Mouse (Mus musculus) layer of hippocampus, postnatal 36 days (tissue): ENCODE results near the gene Itpk1. TPM values are rescaled to one million over a fixed set of nuclear protein-coding genes. Genes with fewer than 3 reads are reported as not detected.
A peak's percentile ranks its signal among the peaks of the same experiment; 100 is the strongest.

ENCODE experiments used
- DNase-seq, 2 experiments: peaks; one replicate each; pipeline ENCODE4 v3.0.0; 2022
- total RNA-seq, 2 experiments: library from RNA; stranded (reverse); gene quantifications; 2 replicates each; pipeline ENCODE4 v1.2.3; 2021

Gene Itpk1
- 10 to 100 TPM; 64.3 to 64.8 TPM for total RNA-seq

DNA sequence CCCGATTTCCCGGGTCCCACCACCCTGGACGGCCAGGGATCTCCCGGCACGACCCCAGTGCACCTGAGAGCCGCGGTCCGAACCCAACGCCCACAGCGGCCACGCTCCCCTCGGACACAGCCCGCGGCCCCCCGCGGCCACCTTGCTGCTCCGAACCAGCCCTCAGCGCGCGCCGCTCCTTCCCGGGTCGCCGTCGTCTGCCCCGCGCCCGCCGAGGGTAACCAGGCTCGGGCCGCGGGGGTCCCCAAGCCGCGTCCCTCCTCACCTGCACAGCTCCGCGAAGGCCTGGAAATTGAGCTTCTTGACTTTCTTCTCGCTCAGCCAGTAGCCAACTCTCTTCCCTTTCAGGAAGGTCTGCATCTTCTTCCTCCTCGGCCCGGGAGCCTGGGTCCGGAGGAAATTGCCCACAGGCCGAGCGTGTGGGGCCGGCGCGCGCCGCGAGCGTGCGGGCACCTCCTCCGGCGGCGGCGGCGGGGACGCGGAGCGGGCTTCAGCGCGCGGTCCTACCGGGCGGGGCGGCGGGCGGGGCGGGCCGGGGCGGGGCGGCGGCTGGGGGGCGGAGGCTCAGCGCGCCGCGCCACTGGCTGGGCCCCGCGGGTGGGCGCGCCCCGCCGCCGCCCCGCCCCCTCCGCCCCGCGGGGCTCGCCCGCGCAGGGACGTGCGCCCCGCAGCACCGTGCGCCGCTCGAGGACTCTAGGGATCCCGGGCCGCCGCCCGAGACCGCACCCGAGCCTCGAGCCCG is at the start of gene Itpk1:
TSS of gene Itpk1 (minus strand) at position 474 of the 742 bp plus-strand sequence.
- DNase-seq: peak; percentile 53

DNA sequence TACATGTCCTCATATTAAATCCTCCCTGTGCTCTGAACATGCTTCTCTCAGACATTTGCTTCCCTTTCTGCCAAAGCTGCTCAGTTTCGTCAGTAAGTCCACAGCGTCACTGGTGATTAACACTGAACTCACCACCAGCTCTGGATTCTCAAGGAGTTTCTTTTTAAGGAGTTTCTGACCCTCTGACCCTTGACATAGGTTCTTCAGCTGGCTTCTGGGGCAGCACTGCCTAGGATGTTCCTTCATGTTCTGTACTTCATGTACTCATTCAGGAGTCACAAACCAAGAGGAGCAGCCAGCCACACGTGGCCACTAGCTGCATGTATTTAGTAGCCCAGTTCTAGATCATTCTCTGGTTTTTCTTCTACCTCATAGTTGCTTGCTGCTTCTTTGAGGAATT is 43.5 kb upstream of the Itpk1 start:
- DNase-seq: no peak

DNA sequence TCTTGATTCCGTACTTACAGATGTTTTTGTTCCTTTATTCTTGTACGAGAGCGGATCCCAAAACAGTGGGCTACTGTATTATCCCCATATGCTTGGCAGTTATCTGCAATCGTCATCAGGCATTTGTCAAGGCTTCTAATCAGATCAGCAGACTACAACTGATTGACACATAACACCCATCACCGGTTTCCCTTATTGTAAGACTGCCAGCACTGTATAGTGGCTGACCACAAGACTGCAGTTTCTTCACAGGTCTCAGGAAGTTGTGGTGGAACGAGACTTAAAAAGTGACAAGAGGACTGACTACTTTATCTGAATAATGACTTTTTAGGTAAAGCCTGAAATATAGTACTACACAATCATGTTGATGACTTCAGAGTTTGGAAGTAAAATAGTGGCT is 40.1 kb upstream of the Itpk1 start:
- no peak for DNase-seq

DNA sequence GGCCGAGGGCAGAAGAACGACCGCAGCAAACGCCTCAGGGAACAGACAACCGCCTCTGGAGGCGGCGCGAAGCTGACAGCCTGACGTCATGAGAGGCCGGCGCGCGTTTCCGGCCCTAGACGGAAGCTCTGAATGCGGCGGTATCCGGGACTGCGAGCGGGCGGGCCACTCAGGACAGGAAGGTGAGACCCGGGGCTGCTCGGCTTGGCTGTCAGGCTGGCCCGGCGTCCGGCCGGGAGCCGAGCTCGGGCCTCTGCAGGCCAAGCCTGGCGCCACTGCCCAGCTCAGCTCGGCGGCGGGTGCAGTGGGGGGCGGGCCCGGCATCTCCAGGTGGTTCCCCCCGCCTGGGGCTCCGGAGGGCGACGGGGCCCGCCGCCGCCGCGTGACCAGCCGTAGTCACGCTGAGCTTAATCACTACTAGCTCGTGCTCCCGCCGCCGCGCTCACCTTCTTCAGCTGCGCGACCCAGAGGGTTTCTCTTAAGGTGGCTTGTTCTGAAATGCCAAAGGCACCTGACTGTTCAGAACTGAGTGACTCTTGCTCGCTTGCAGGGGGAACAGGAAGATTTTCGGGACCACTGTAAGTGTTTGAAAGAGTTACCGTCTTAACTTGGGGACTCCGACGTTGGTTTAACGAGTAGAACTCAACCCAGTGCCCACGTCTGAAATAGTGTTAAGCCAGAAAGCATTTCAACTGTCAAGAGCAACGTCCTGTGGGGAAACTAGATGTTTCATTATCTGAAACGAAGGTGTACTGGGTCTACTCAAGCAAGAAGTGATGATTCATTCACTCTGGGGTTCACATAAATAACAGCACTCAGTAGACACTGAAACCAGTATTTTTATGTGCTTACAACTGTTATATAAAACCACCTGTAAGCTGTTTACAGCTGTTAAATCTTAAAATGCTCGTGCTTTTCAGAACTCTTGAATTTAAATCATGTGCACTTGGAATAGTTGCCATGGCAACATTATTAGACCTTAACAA is 39.2 kb upstream of the Itpk1 start, which contains the start of the genes Moap1 and Tmem251:
TSS of gene Moap1 (minus strand) at position 73 of the 986 bp plus-strand sequence.
TSS of gene Tmem251 (plus strand) at position 174 of the 986 bp plus-strand sequence.
- DNase-seq: peak; percentile 89

DNA sequence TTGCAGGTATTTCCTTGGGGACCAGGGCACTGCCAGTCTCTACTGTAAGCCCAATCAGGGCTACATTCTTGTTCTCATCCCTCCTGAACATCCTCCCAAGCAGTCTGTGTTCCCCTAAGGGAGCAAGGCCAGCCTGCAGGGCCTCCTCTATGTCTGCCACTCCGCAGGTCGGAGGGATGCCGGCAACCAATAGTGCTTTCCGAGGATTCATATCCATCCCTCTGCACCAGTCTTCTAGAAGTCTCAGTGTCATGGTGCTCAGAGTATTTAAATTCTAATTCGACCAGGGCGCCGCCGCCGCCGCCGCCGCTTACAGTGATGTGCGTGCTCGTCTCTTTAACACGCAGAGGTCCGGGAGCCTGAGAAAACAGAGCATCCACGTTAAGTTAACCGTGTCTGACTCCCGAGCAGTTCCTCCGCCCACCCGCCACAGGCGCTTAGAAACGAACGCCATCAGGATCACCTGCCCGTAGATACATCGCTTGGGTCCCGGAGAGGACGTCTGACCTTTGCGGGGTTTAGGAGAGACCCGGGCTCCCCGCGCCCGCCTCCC is 38.4 kb upstream of the Itpk1 start:
- peak in 1 of 2 experiments; percentile 27 for DNase-seq

DNA sequence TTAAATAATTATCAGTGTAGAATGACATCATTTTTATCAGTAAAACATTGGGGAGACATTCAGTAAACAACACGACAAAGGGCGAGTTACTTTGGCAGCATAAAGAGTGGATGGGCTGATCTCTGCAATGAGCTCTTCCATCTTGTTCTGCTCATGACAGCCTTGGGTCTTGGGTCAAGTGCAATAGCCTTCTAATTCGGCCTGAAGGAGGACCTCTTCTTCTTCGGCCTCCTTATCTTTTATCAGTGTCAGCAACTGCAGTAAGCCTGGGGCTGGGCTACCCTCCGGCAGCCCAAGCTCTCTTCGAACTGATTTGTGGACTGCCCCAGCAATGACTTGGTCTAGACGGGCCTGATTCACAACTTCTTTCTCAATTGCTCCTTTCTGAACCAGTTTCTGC is 37.3 kb upstream of the Itpk1 start:
- DNase-seq: no peak

DNA sequence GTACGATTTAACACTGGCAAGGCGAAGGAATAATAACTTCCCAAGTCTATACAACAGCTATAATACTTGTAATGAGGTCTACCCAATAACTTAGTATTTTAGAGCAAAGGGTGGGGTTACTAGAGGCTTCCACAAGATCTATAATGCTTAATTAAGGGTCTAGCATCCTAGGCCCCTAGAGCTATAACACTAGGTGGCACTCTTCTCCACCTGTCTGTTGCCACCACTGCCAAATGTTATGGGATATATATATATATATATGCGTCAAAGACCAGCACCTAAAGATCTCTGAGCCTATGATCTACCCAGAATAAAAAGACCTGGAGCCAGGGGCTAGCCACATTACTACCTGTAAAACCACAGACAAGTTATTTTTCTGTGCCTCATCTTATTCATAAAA is 35.6 kb upstream of the Itpk1 start:
- DNase-seq: no peak

DNA sequence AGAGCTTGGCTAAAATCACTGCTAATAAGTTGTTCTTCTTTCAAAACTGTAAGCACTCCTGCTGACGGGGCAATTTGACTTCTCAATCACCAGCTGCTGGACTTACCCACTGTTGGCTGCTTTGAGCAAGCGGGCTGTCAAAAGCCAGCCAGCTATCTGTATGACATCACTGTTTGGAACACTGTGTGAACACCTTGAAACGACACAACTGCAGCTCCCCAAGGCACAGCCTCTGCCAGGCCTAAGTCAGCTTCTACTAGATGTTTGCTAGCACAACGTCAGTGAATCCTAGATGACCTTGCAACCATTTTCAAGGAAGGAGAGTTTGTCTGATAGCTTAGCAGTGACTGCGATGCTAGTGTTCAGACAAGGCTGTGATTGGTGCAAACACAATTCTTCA is 34.4 kb upstream of the Itpk1 start:
- DNase-seq: no peak

DNA sequence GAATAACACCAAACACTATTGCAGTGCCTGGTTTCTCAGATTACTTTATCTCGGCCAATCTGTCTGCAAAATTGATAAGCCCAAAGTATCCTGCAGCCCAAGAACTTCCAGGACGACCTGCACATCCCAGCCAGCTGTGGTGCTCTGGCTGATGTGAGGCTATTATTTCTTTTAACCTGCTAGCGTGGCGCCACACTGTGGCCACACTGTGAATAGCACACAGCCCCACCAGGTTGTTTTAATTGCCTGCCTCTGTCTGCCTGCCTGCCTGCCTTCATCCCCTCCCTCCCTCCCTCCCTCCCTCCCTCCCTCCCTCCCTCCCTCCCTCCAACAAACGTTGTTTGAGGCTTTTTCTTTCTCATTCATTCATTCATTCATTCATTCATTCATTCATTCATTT is 28.7 kb upstream of the Itpk1 start:
- DNase-seq: no peak

DNA sequence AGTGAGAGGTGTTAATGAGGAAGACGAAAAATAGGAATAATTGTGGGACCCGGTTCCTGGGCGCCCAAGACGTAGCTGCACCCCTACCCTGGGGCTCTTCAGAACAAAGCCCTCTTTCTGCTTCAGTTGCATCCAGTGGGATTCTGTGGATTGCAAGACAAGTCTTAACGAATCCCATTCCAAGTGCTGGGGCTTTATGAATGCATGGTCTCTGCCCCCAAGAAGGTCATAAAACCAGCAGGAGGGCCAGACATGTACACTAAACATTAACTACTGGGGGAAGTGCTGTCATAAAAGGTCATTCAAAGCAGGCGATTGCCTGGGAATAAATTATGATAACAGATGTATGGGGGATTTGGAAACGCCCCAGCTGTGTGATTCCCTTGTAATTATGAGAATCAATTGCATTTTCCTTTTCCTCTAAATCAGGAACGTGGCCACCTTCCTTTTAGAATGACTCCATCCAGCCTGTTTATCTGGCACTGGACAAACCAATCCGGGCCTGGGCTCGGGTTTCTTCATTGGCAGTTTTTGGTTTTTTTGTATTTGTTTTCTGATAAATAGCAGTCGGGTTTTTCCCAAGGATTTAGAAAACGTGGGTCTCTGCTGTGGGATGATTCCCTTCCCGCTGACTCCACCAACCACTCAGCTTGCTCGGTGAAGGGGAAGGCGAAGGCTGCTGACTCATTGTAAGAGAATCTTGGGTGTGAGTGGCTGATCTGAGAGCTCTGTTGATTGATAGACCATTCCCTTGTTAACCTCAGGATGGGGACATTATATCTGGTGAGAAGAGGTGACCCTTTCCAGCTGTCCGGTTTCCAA is 26.3 kb upstream of the Itpk1 start:
- DNase-seq: no peak

DNA sequence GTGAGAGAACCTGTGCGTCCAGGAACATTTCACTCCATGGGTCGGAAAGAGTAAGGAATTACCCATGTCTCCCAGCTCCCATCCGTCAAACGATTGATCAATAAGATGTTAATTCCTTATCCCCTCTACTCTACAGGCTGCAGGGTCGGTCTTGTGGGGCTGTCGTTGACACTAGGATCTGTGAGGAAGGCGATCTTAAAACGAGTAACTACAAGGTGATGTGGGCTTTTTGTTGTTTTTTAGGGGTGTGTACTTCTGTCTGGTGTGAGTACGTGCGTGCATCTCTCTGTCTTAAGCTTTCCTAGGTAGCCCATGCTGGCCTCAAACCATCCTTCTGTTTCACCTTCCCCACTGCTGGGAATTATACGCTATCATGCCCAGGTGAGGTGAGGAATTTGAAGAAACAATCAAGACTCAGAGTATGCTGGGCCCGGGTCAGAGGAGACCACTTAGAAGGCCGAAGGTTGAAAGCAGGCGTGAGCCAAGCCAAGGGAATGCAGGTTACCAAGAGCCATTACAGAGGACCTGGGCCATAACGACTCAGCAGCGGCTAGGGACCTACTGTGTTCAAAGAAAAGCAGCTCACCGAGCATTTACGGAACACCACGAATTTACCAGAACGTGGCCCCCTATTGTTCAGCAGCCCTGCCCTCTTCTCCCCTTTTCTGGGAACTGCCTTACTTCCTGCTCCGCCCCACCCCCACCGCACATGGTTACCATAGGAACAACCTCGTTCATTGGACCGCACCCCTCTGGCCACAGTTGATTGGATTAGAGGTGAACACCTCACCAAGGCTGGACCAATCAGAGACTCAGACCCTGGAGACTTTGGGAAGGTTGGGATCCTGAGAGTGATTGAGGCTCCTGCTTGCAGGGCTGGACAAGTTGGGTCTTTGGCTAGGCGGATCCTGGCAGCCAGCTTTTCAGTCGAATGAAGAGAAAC is 25.4 kb upstream of the Itpk1 start:
- peak; percentile 54 to 64 for DNase-seq

DNA sequence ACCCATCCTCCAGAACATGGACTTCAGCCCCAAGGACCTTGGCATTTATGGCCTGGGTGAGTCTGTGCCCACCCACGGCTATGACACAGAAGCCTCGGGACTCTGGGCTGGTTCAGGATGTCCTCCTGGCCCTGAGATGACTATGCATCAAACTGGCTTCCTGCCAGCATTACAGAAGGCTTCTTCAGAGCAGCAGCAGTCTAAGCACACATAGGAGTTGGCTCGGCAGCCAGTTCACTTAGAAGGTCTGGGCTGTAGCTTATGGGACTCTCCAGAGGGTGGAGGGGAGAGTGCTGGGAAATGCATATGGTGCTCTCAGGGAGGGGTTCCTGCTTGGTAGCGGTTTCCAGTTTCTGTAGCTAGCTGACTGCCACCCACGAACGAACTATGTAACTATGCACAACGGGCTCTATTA is 21.0 kb upstream of the Itpk1 start:
- no peak for DNase-seq

DNA sequence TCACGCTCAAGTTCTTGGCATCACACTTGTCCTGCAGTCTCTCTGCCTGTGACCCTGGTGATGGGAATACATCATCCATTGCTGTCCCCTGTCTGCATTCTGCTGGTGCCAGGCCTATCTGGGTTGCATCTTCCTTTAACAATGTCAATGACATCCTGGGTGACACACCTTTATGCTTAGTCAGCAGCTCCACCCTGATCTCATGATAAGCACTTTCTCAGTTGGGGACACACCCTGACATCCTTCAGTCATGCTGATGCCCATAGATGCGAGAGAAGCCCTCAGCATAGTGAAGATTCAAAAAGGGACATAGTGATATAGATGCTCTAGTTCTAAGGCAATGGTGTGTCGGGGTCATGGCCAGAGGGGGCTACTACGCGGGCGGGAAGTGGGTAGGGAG is 20.4 kb upstream of the Itpk1 start:
- DNase-seq: no peak

DNA sequence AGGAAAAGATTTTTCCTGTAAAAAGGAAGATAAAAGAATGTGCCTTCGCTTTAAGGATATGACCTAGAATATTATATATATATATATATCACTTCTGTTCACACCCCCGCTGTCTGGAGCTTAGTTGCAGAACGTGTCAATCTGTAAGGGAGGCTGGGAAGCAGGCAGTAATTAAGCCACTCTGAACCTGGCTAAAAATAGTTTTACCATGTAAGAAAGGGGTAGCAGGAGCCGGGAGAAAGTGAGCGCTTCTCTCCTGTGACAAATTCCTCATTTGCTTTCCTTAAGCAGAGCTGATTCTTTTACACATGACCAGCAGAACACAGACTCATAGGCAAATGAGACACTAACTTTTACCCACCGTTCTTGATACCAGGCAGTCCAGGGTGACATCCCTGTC is 19.1 kb upstream of the Itpk1 start:
- DNase-seq: no peak

DNA sequence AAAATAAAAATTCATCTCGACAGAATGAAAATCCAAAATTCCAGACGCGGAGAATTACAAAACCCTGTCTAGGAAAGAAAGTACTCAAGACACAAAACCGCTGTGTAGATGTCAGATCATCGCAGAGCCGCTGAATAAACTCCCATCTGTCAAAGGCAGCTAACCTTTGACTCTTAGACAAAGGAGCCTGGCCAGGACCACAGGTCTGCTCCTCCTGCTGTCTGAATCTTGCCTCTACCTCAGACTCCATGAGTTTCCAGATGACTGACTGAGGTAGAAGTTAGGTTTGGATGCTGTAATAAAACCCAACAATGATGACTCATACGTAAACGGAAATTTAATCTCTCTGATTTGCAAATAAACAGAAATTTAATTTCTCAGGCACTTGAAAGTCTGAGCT is 18.2 kb upstream of the Itpk1 start:
- DNase-seq: no peak

DNA sequence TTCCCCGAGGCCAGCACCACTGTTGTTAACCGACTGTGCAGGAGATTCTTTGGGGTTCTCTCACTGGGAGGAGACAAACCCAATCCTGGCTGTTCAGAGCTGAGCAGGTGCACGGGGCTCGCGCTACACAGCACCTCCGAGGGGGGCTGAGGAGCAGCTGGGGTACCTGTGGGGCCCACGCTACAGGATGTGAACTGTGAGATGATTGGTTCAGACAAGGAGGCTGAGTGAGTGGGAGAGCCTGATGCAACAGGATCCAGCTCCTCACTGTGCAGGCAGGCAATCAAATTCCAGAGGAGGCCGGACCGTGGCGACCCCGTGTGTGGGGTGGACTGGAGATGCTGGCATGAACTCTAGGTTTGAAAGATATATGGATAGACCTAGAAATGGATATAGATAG is 17.7 kb upstream of the Itpk1 start:
- no peak for DNase-seq

DNA sequence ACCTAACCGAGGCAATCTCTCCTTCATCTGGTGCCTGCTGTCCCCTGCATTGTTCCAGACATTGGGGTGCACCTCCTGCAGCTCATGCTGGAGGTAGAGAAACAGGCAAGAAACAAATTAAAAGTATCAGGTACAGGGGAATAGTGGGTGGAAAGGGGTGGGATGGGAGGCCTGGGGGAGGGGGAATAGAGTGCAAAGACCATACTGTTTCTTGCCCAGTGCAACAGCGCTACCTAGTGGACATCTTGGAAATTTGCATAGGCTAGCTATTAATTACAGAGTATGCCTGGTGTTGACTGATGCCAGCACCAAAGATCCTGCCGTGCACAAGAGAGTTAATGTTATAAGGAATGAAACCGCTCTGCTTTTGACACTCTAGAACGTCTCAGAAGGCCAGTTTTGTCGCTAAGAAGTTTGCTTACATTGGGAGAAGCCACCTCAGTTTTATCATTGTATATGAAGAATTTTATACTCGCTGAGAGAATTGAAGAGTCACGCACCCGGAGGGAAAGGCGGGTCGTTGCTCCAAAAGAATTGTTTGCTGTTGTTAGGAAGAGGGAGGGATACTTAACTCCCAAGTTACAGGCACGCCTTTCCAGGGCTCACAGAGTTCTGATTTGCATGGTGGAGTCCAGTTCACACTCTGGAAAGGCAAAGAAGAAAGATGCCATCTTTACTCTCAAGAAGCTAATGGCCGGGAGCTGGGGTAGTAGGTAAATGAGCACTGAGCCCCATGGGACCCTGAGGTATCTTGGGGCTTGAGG is 15.0 kb upstream of the Itpk1 start:
- no peak for DNase-seq

DNA sequence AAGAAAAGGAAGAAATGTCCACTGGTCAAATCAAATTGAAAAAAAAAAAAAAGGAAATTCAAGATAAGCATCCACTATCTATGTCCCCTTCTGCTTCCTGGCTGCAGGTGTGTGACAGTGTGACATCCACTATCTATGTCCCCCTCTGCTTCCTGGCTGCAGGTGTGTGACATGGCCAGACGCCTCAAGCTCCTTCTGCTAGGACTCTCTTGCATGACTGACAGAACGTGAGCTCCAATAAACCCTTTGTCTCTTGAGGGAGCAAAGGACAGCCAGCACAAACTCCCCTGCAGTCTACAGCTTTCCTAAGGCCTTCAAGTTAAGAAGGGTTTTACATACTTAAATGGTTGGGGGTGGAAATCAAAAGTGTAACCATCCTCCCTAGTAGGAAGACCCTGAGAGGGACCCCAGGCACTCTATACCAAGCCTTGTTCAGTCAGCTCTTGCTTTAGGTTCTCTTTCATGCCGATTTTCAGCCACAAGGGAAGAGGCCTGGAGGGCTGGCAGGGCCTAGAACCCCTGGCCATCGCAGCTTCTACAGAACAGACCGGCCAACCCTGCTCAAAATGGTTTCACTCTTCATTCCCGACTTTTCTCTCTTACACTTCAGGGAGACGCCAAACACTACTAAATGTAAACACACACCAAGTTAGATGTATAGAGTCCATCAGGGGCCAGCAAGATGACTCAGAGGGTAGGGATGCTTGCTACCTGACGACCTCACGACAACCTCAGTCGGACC is 10.1 kb upstream of the Itpk1 start:
- DNase-seq: no peak

DNA sequence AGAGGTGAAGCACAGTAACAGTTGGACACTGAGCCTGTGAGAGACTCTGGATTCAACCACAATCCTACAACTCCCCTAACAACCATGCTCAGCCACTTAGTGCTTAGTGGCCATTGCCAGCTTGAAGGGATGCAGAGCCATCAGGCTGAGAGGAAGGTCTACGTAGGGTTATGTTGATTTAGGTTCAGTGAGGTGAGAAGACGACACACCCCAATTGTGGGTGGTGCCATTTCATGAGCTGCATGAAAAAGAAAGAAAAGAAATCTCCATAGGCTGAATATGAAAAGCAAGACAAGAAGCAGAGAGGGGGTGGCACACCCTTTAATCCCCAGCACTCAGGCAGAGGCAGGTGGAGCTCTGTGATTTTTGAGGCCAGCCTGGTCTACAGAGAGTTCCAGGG is 9.4 kb upstream of the Itpk1 start:
- no peak for DNase-seq
